Mouse (Mus musculus) adrenal gland, adult 8-10 months (tissue): ENCODE measurements around the gene Mtmr3. TPM values are rescaled to one million over a fixed set of nuclear protein-coding genes. Genes with fewer than 3 reads are reported as not detected.

Experiments
- DNase-seq: peaks from one replicate; pipeline ENCODE4 v3.0.0; 2022
- total RNA-seq, 4 experiments: library from RNA; stranded (reverse); gene quantifications; 2 replicates each; pipeline ENCODE4 v1.2.4; 2022

The Mtmr3 gene
- total RNA-seq, 4 experiments from 2014 or later, result 60.9 to 82.3 (median 74.2) TPM

- DNase-seq, result no peak
Observed at GRCm38 (mm10) chr11:4464616-4465015, 130.0 kb downstream of the Mtmr3 start.

- no peak for DNase-seq
Observed at GRCm38 (mm10) chr11:4464186-4464585, 130.5 kb downstream of the Mtmr3 start.

GRCm38 (mm10) chr11:4462868-4463267 is 131.8 kb downstream of the Mtmr3 start:
- no peak for DNase-seq

- DNase-seq, result no peak
Observed at GRCm38 (mm10) chr11:4461154-4461553, 133.5 kb downstream of the Mtmr3 start.

- no peak for DNase-seq
Observed at GRCm38 (mm10) chr11:4460615-4461014, 134.0 kb downstream of the Mtmr3 start.

GRCm38 (mm10) chr11:4454895-4455535 is 139.6 kb downstream of the Mtmr3 start:
- no peak for DNase-seq

GRCm38 (mm10) chr11:4452467-4453184 is 142.0 kb downstream of the Mtmr3 start:
- no peak for DNase-seq

- DNase-seq, result no peak
Observed at GRCm38 (mm10) chr11:4451116-4451515, 143.5 kb downstream of the Mtmr3 start.

- DNase-seq, result no peak
Observed at GRCm38 (mm10) chr11:4446195-4446868, 148.3 kb downstream of the Mtmr3 start.

GRCm38 (mm10) chr11:4442280-4442679 is 152.4 kb downstream of the Mtmr3 start:
- DNase-seq, result no peak

GRCm38 (mm10) chr11:4440978-4441377 is 153.7 kb downstream of the Mtmr3 start, which contains the start of gene Hormad2:
Hormad2 (minus strand) TSS chr11:4441105.
- no peak for DNase-seq

GRCm38 (mm10) chr11:4438211-4438610 is 156.5 kb downstream of the Mtmr3 start:
- no peak for DNase-seq

- DNase-seq, result no peak
Observed at GRCm38 (mm10) chr11:4437318-4437717, 157.3 kb downstream of the Mtmr3 start.

GRCm38 (mm10) chr11:4436631-4437030 is 158.0 kb downstream of the Mtmr3 start:
- no peak for DNase-seq

- no peak for DNase-seq
Observed at GRCm38 (mm10) chr11:4434461-4434860, 160.2 kb downstream of the Mtmr3 start.

Other genes with a start within 250 kb of the Mtmr3 start
- gene Hormad2, start 153.8 kb downstream of the Mtmr3 start, total RNA-seq, result 1 to 10 TPM in 2 of 4 experiments, under 1 TPM in 1, not detected in 1; 0.62 to 1.9 (median 1.5) TPM
- gene Gm11032, start 25.2 kb upstream of the Mtmr3 start, total RNA-seq, result not detected
- 10 to 100 TPM; 51.6 to 58.6 (median 54.9) TPM for gene Ascc2, start 42.9 kb upstream of the Mtmr3 start, total RNA-seq
- 100 to 1,000 TPM; 587 to 783 (median 663) TPM for gene Uqcr10, start 109.5 kb upstream of the Mtmr3 start, total RNA-seq
- 10 to 100 TPM; 46.3 to 69.2 (median 59.1) TPM for gene Zmat5, start 109.8 kb upstream of the Mtmr3 start, total RNA-seq
- gene Cabp7, start 151.9 kb upstream of the Mtmr3 start, total RNA-seq, result under 1 TPM in 3 of 4 experiments, not detected in 1; 0.12 to 0.86 (median 0.14) TPM